Comparison of ENCODE assay signal across 22 mouse cellular contexts in the genomic region with DNA sequence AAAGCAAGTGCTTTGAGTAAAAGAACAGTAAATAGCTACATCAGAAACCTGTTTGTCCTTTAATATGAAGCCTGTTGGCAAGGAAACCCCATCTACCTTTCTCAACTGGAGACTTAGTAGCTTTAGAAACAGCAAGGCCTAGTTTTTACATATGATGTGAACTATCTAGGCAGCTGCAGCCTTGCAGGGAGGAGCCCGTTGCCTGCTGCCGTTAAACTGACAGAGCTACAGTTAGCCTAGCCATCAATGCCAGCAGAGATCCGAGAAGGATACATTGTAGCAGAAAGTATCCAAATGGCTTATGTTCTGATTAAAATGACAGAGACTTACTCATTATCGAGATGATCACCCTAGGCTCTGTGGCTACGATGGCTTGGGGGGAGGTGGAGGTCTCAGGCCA. TPM values are rescaled to one million over a fixed set of nuclear protein-coding genes. Genes with fewer than 3 reads are reported as not detected.
A peak's percentile ranks its signal among the peaks of the same experiment; 100 is the strongest.
DNase-seq lines count a peak whose midpoint lies in the region; ATAC-seq and TF ChIP-seq lines count a peak whose summit lies in the region.
"Had no signal": no experiment of that assay in that cellular context is flagged by ENCODE, and none has a peak within 500 bp of the region (broad histone marks: within the 10 kb centered on the region; RNA-seq: fewer than 3 reads in every experiment).

No protein-coding gene starts in this region.

- TF ChIP-seq CTCF in testis, adult 2 months (IDR thresholded peaks at IDR 0.05; ENCODE audit: control insufficient read depth, insufficient read depth, insufficient replicate concordance, low read depth, low read length): no peak

- no peak for DNase-seq in testis, postnatal 10 days (ENCODE audit: low spot score)
- no peak for DNase-seq in liver, embryonic 13.5 days
- DNase-seq in left cerebral cortex, postnatal 4 days: no peak
- no peak for DNase-seq in kidney, adult 18-20 months
- no peak for DNase-seq in embryo, embryonic 10.5 days (ENCODE audit: low spot score)
- DNase-seq: adrenal gland, adult 2 months; adrenal gland, postnatal 25 days; cerebellum, adult 18-20 months; cerebellum, adult 9-11 months; cerebellum, postnatal 36 days; gastrocnemius, postnatal 14 days; heart, adult 2 months; heart, postnatal 14 days had no signal

- no peaks in the 10 kb centered on the region for H3K36me3 ChIP-seq in testis, adult 2 months (ENCODE audit: control insufficient read depth, insufficient read depth, low read length)
- H3K36me3 ChIP-seq in liver, embryonic 13.5 days: peaks cover 52% of the 10 kb centered on the region
- H3K36me3 ChIP-seq: heart, embryonic 15.5 days; hindbrain, embryonic 13.5 days had no signal

- intact Hi-C loops in left cerebral cortex, postnatal 4 days (cut with DNase I): no loop called here

- H3K4me3 ChIP-seq in testis, adult 2 months (ENCODE audit: control insufficient read depth, low read depth, low read length): peak overlapping the region; percentile 86
- H3K4me3 ChIP-seq in liver, embryonic 13.5 days (replicated peaks): no peak overlapping the region
- H3K4me3 ChIP-seq: embryonic facial prominence, embryonic 10.5 days; erythroblast, embryonic 14.5 days; forebrain, embryonic 10.5 days; heart, adult 2 months; heart, embryonic 15.5 days; hindbrain, embryonic 13.5 days had no signal

- H3K9me3 ChIP-seq in liver, embryonic 13.5 days (replicated peaks): no peaks in the 10 kb centered on the region
- H3K9me3 ChIP-seq: embryonic facial prominence, embryonic 10.5 days; forebrain, embryonic 10.5 days; heart, embryonic 15.5 days; hindbrain, embryonic 13.5 days had no signal

- 0 out of 2 replicates have a peak, but pooled peaks have one; percentile 21 for TF ChIP-seq POLR2A in testis, adult 2 months (IDR thresholded peaks at IDR 0.05; ENCODE audit: control insufficient read depth, low read depth, low read length)

- no peak overlapping the region for H3K9ac ChIP-seq in liver, embryonic 13.5 days
- H3K9ac ChIP-seq: heart, embryonic 15.5 days; hindbrain, embryonic 13.5 days had no signal

- WGBS in liver, embryonic 13.5 days (ENCODE audit: insufficient replicate concordance): 56% methylated on average over 5 of the region's 5 CpGs

- H3K27ac ChIP-seq in testis, adult 2 months (ENCODE audit: control insufficient read depth, insufficient read depth, low read depth, low read length): peak overlapping the region; percentile 88
- H3K27ac ChIP-seq in liver, embryonic 13.5 days: peak overlapping the region; percentile 23
- H3K27ac ChIP-seq: embryonic facial prominence, embryonic 10.5 days; forebrain, embryonic 10.5 days; heart, adult 2 months; heart, embryonic 15.5 days; hindbrain, embryonic 13.5 days had no signal

- no peak overlapping the region for H3K4me2 ChIP-seq in liver, embryonic 13.5 days
- H3K4me2 ChIP-seq: heart, embryonic 11.5 days; heart, embryonic 15.5 days; hindbrain, embryonic 13.5 days had no signal

- H3K27me3 ChIP-seq in testis, adult 2 months (ENCODE audit: control insufficient read depth, insufficient read depth, low read length): no peaks in the 10 kb centered on the region
- H3K27me3 ChIP-seq in liver, embryonic 13.5 days: no peaks in the 10 kb centered on the region
- H3K27me3 ChIP-seq: heart, embryonic 15.5 days; hindbrain, embryonic 13.5 days had no signal

- H3K4me1 ChIP-seq in testis, adult 2 months (ENCODE audit: control insufficient read depth, insufficient read depth, low read length): peaks cover 7% of the 10 kb centered on the region
- peaks cover 58% of the 10 kb centered on the region for H3K4me1 ChIP-seq in liver, embryonic 13.5 days (replicated peaks)
- H3K4me1 ChIP-seq: hindbrain, embryonic 13.5 days had no signal

- ATAC-seq in liver, embryonic 13.5 days (ENCODE audit: low read depth): no peak
- ATAC-seq in megakaryocyte progenitor cell, adult 5-6 weeks (replicated peaks; ENCODE audit: poor library complexity): peak; percentile 35; the same call in 1 of the 2 replicates
- ATAC-seq: forebrain, embryonic 14.5 days had no signal

RNA-seq across cellular contexts. Expression of a gene that starts 25.1 kb away (rescaled TPM):
- 21.0 and 27.7 TPM in 2 replicates for polyA plus RNA-seq in testis, adult 2 months (2012; rRNA removed)
- polyA plus RNA-seq in liver, embryonic 13.5 days (2015; fragmentation: Nextera tagmentation; extraction: Ambion mirVana): 179 and 192 TPM in 2 replicates
- 7.8 and 10.1 TPM in 2 replicates for total RNA-seq in megakaryocyte progenitor cell, adult 5-6 weeks (2015)
- 11.5 and 14.6 TPM in 2 replicates for total RNA-seq in megakaryocyte progenitor cell, adult 5-6 weeks (2017)
- total RNA-seq in left cerebral cortex, postnatal 4 days (2021): 10 to 100 TPM; 55.3 to 63.6 TPM
